Mouse (Mus musculus) stomach, embryonic 14.5 days (tissue): ENCODE results near the gene Tmem19. TPM values are rescaled to one million over a fixed set of nuclear protein-coding genes. Genes with fewer than 3 reads are reported as not detected.

Experiments used
- ATAC-seq: fragments of 200-750 bp; cut with Nextera tagmentation; 2 replicates; pipeline ENCODE4 v1.8.0; 2017; ENCODE audit warnings: low read depth, moderate TSS enrichment; ENCODE audit not compliant: insufficient number of reproducible peaks, insufficient read depth, low FRiP score
- H3K27ac ChIP-seq: fragments of 300-500 bp; sonication (generic); 2 replicates; pipeline ENCODE4 v1.5.1; 2014; ENCODE audit warnings: mild to moderate bottlenecking, low read length, moderate library complexity, mixed read lengths
- H3K27me3 ChIP-seq: fragments of 300-500 bp; sonication (generic); 2 replicates; pipeline ENCODE4 v1.6.1; 2014; ENCODE audit warnings: low read length, control low read depth, mixed read lengths; ENCODE audit not compliant: control insufficient read depth, insufficient read depth
- H3K36me3 ChIP-seq: fragments of 300-500 bp; sonication (generic); 2 replicates; pipeline ENCODE4 v1.6.1; 2014; ENCODE audit warnings: mild to moderate bottlenecking, control low read depth, low read length, moderate library complexity, mixed read lengths; ENCODE audit not compliant: control insufficient read depth, insufficient read depth
- H3K4me1 ChIP-seq: fragments of 300-500 bp; sonication (generic); 2 replicates; pipeline ENCODE4 v1.6.1; 2014; ENCODE audit warnings: low read length, control low read depth, mixed read lengths; ENCODE audit not compliant: control insufficient read depth, insufficient read depth
- H3K4me2 ChIP-seq: fragments of 300-500 bp; sonication (generic); replicated peaks from 2 replicates; pipeline ENCODE4 v1.6.1; 2014; ENCODE audit warnings: low read depth, low read length, control low read depth
- H3K4me3 ChIP-seq: fragments of 300-500 bp; sonication (generic); 2 replicates; pipeline ENCODE4 v1.5.1; 2014; ENCODE audit warnings: low read depth, low read length, control low read depth
- H3K9ac ChIP-seq: fragments of 300-500 bp; sonication (generic); replicated peaks from 2 replicates; pipeline ENCODE4 v1.6.1; 2014; ENCODE audit warnings: low read depth, mild to moderate bottlenecking, control low read depth, low read length, moderate library complexity, mixed read lengths
- H3K9me3 ChIP-seq: fragments of 300-500 bp; sonication (generic); 2 replicates; pipeline ENCODE4 v1.6.1; 2016; ENCODE audit warnings: low read depth, low read length, control low read depth; ENCODE audit not compliant: control insufficient read depth
- WGBS: fragments of 180-500 bp; shearing (Covaris S2); extraction: QIAGEN DNeasy Blood & Tissue Kit; methylation state at CpG from one replicate; pipeline ENCODE4 v1.1.7; 2014; 5-methylcytosine and 5-hydroxymethylcytosine counted together
- polyA plus RNA-seq: library from polyadenylated mRNA; unstranded; fragments of >200 nt; fragmentation: Nextera tagmentation; extraction: Ambion mirVana; gene quantifications from 2 replicates; pipeline ENCODE4 v1.2.1, GENCODE M21; 2014

Tmem19 gene
- polyA plus RNA-seq, 1 experiment from 2014 or later: 32.4 TPM

DNA sequence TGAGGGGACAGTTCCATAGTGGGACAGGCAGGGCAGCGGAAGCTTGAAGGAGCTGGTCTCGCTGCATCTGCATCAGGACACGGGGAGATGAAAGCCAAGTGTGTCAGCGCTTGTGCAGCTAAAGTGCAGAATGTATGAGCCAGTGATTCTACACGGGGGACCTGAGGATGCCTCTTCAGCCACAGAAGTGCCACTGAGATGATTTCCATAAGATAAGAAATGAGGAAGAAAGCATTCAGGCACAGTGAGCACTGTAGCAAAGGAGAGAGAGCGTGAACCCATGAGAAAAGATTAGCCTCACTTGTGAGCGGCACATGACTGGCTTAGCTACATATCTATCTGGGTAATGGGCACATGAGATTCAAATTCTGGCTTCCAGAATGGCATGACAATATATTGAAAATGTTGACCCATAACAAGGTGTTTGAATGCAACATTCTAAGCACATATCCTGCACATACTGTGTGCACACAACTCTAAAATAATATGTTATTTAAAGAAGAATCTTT, 22.4 kb downstream of the Tmem19 start:
- ATAC-seq: no peak
- WGBS: 91% methylated on average over 7 of the region's 7 CpGs
- no peak overlapping the region for H3K9ac ChIP-seq
- no peak overlapping the region for H3K4me2 ChIP-seq
- no peak overlapping the region for H3K27ac ChIP-seq
- no peaks in the 10 kb centered on the region for H3K27me3 ChIP-seq
- H3K36me3 ChIP-seq: peaks cover 7% of the 10 kb centered on the region; the same call in 1 of the 2 replicates
- H3K4me3 ChIP-seq: no peak overlapping the region
- no peaks in the 10 kb centered on the region for H3K9me3 ChIP-seq
- no peaks in the 10 kb centered on the region for H3K4me1 ChIP-seq

DNA sequence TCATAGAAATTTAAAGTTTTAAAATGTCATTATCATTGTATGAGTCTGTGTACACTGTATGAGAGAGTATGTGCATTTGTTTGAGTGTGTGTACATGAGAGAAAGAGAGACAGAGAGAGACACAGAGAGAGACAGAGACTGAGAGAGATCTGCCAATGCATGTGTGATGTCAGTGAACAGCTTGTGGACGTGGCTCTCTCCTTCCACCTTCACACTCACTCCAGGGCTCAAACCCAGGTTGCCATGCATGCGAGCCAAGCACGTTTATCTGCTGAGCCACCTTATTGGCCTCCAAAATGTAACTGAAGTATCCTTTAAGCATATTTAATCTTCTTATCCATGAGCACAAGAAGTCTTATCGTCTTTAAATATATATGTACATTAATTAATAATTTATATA, 25.4 kb downstream of the Tmem19 start:
- Histone ChIP-seq H3K36me3 (no peaks in the 10 kb centered on the region; the same call in 1 of the 2 replicates), H3K4me2 (no peak overlapping the region), H3K4me3 (no peak overlapping the region), H3K27ac (no peak overlapping the region), H3K4me1 (no peaks in the 10 kb centered on the region), H3K9ac (no peak overlapping the region), H3K27me3 (no peaks in the 10 kb centered on the region), H3K9me3 (no peaks in the 10 kb centered on the region)
- ATAC-seq: no peak
- WGBS: 79% methylated on average over 4 of the region's 4 CpGs

DNA sequence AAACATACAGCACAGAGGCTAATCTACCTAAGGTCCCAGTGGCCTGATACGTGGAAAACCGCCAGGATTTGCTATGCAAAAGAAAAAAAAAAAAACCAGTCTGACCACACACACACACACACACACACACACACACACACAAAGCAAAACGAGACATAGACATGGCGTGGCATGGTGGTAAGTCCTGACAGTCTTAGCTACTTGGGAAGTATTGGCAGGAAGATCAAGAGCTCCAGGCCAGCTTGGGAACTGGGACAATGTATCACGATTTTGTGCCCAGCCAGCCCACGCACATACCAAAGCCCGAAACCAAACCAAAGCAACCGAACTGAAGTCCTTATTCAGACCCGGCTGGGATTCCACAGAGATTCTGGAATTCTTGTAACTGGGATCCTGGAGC, 28.8 kb downstream of the Tmem19 start:
- ATAC-seq: no peak
- H3K4me1 ChIP-seq: no peaks in the 10 kb centered on the region
- no peak overlapping the region for H3K4me2 ChIP-seq
- no peak overlapping the region for H3K4me3 ChIP-seq
- WGBS: 80% methylated on average over 9 of the region's 9 CpGs
- no peak overlapping the region for H3K27ac ChIP-seq
- no peaks in the 10 kb centered on the region for H3K9me3 ChIP-seq
- H3K36me3 ChIP-seq: no peaks in the 10 kb centered on the region; the same call in 1 of the 2 replicates
- H3K27me3 ChIP-seq: no peaks in the 10 kb centered on the region
- no peak overlapping the region for H3K9ac ChIP-seq

DNA sequence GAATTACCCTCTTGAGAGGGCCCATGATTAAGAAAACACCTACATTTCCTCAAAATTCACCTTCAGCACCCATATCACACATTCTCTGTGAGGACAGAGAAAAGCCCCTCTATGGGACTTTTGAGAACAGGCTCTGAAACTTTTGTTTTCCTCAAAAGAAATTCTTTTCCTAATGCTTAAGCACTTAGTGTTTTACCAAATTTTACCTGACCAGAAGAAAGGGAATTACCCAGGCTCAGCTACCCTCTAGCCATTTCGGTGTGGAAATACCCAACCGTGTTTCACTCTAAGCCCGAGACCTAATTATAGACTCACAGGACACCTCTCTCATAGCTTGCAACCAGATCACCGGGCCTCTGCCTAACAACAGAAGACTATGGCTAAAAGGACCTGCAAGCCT, 29.3 kb downstream of the Tmem19 start:
- 87% methylated on average over 4 of the region's 4 CpGs for WGBS
- ATAC-seq: no peak
- Histone ChIP-seq H3K4me1 (no peaks in the 10 kb centered on the region), H3K9me3 (no peaks in the 10 kb centered on the region), H3K27ac (no peak overlapping the region), H3K4me3 (no peak overlapping the region), H3K9ac (no peak overlapping the region), H3K36me3 (no peaks in the 10 kb centered on the region), H3K27me3 (no peaks in the 10 kb centered on the region), H3K4me2 (no peak overlapping the region)

DNA sequence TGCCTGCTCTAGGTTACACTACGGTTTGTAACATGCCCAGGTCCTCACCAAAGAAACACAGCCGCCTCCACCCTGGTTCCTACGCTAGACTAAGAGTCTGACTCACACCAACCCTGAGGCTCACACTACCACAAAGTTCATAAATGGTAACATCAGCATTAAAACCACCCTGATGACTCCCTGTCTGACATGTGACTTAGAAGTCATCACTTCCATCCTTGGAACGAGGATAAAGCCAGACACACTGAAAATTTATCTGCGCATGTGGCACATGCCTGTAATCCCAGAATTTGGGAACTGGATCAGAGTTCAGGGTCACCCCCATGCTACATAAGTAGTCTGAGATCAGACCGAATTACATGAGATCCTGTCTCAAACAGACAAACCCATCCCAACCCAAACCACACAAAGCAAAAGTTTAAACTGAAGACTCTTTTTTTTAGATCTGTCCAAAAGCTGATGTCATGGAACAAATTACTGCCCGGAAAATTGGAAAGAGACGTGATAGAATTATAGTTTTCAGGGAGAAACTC, 29.8 kb downstream of the Tmem19 start:
- H3K36me3 ChIP-seq: no peaks in the 10 kb centered on the region
- WGBS: 85% methylated on average over 8 of the region's 8 CpGs

DNA sequence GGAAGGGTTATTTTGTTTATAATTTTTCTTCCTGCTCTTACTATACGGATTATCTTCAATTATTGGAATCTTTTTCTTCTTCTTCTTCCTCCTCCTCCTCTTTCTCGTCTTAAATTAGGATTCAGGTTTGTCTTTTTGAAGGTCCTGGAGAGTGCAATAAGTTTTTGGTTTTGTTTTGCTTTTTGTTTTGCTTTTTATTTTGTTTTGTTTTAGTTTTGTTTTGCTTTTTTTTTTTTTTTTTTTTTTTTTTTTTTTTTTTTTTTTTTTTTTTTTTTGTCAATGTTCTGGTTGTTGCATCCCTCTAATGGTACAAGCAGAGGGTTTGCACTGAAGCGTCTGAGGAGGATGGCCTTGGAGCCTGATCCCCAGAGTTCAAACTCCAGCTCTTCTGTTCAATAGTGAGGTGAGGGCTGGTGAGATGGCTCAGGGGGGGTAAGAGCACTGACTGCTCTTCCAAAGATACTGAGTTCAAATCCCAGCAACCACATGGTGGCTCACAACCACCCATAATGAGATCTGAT, 33.2 kb downstream of the Tmem19 start:
- Histone ChIP-seq H3K27me3 (no peaks in the 10 kb centered on the region), H3K36me3 (no peaks in the 10 kb centered on the region), H3K27ac (no peak overlapping the region), H3K9ac (no peak overlapping the region), H3K4me3 (no peak overlapping the region), H3K9me3 (no peaks in the 10 kb centered on the region), H3K4me1 (no peaks in the 10 kb centered on the region), H3K4me2 (no peak overlapping the region)
- ATAC-seq: no peak
- WGBS: 76% methylated on average over 3 of the region's 3 CpGs

More for the DNA sequence above, 29.8 kb downstream of the Tmem19 start:
- Histone ChIP-seq H3K4me2 (no peak overlapping the region), H3K4me1 (no peaks in the 10 kb centered on the region), H3K4me3 (no peak overlapping the region), H3K27ac (no peak overlapping the region), H3K9ac (no peak overlapping the region), H3K27me3 (no peaks in the 10 kb centered on the region), H3K9me3 (no peaks in the 10 kb centered on the region)
- no peak for ATAC-seq

DNA sequence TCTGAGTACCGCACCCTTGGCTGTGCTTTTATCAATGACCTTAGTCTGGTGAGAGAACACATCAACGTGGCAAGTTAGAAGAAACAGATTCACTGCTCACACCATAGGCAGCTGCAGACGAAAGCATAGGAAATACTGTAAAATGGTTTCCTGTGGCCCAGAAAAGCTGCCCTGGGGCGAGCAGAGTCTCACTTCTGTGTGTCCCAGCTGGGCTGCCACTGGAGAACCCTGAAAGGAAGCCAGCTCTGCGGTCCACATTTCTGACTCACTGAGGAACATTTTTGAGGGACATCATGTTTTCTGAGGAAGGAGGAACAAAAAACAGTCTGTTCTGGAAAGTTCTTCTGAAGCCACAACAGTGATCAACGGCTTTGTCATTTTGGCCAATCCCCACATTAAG, 33.8 kb downstream of the Tmem19 start:
- no peak overlapping the region for H3K4me2 ChIP-seq
- H3K36me3 ChIP-seq: no peaks in the 10 kb centered on the region
- no peaks in the 10 kb centered on the region for H3K4me1 ChIP-seq
- no peak for ATAC-seq
- H3K4me3 ChIP-seq: no peak overlapping the region
- H3K9ac ChIP-seq: no peak overlapping the region
- H3K27ac ChIP-seq: no peak overlapping the region
- H3K27me3 ChIP-seq: no peaks in the 10 kb centered on the region
- H3K9me3 ChIP-seq: no peaks in the 10 kb centered on the region
- WGBS: 76% methylated on average over 6 of the region's 6 CpGs

DNA sequence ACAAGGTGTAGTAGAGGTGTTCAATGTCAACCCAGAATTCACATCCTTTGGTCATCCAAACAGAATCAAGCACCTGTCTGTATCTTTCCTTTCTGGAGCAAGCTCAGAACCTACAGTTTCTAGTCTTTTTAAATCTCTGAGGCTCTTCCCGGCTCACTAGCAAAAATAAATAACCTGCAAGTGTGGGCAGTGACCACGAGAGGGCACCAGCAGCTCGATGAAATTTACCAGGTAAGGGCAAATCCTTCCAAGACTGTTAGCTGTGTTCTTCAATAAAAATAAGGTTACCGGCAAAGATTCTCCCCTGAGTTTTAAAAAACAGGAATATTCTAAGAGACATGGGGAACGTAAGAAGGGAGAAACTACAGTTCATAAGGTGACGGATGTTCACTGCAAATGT, 39.0 kb downstream of the Tmem19 start:
- H3K9ac ChIP-seq: no peak overlapping the region
- 7% methylated on average over 6 of the region's 6 CpGs for WGBS
- H3K4me1 ChIP-seq: no peaks in the 10 kb centered on the region
- no peaks in the 10 kb centered on the region for H3K27me3 ChIP-seq
- no peaks in the 10 kb centered on the region for H3K9me3 ChIP-seq
- H3K36me3 ChIP-seq: no peaks in the 10 kb centered on the region
- H3K4me3 ChIP-seq: no peak overlapping the region
- H3K4me2 ChIP-seq: no peak overlapping the region
- no peak for ATAC-seq
- H3K27ac ChIP-seq: no peak overlapping the region
